In genomic region chr17:30497525-30498375, GRCm38 (mm10) we compare ENCODE assay signal across 9 mouse cellular contexts.
DNase-seq lines count a peak whose midpoint lies in the region; ATAC-seq and TF ChIP-seq lines count a peak whose summit lies in the region.
"Had no signal": no experiment of that assay in that cellular context is flagged by ENCODE, and none has a peak within 500 bp of the region (broad histone marks: within the 10 kb centered on the region; RNA-seq: fewer than 3 reads in every experiment).

No protein-coding gene starts in this region.

- H3K4me1 ChIP-seq in neural tube, embryonic 11.5 days (ENCODE audit: control insufficient read depth, insufficient read depth, low read length), result peaks cover 11% of the 10 kb centered on the region
- peaks cover 6% of the 10 kb centered on the region for H3K4me1 ChIP-seq in hindbrain, postnatal 0 days (ENCODE audit: insufficient read depth, low read length)
- H3K4me1 ChIP-seq in limb, embryonic 11.5 days (ENCODE audit: control insufficient read depth, insufficient read depth, low read length), result 0 out of 2 replicates have a peak, but pooled peaks cover 5% of the 10 kb centered on the region

- H3K4me2 ChIP-seq in neural tube, embryonic 11.5 days (ENCODE audit: low read depth), result no peak overlapping the region
- H3K4me2 ChIP-seq in hindbrain, postnatal 0 days (ENCODE audit: low read depth, low read length), result no peak overlapping the region
- H3K4me2 ChIP-seq in limb, embryonic 11.5 days (ENCODE audit: low read depth, severe bottlenecking), result no peak overlapping the region
- H3K4me2 ChIP-seq: limb, embryonic 15.5 days had no signal

- no peaks in the 10 kb centered on the region for H3K27me3 ChIP-seq in neural tube, embryonic 11.5 days (ENCODE audit: control insufficient read depth, insufficient read depth, low read length)
- no peaks in the 10 kb centered on the region for H3K27me3 ChIP-seq in hindbrain, postnatal 0 days (ENCODE audit: insufficient read depth, low read length)
- no peaks in the 10 kb centered on the region for H3K27me3 ChIP-seq in limb, embryonic 11.5 days (ENCODE audit: control insufficient read depth, insufficient read depth, low read length)
- H3K27me3 ChIP-seq: limb, embryonic 15.5 days had no signal

- DNase-seq in neural tube, embryonic 11.5 days (ENCODE audit: low spot score), result peak; percentile 48
- no peak for DNase-seq in neural tube, embryonic 10.5 days (ENCODE audit: extremely low spot score, low spot score)
- DNase-seq in hindbrain, postnatal 0 days (ENCODE audit: low spot score), result peak; percentile 58
- DNase-seq in limb, embryonic 11.5 days (ENCODE audit: low spot score), result peak; percentile 19
- peak; percentile 62 for DNase-seq in right cerebral cortex, postnatal 4 days
- no peak for DNase-seq in c-Kit-positive CD71-positive TER-119-positive erythroid progenitor cells, embryonic 14.5 days (ENCODE audit: low spot score)
- no peak for DNase-seq in adrenal gland, postnatal 10 days
- DNase-seq in heart, adult 8-10 months (ENCODE audit: low spot score), result no peak

- no peak for ATAC-seq in neural tube, embryonic 11.5 days (ENCODE audit: insufficient read depth, low FRiP score, low TSS enrichment)
- ATAC-seq in hindbrain, postnatal 0 days, result 0 out of 2 replicates have a peak, but pooled peaks have one; percentile 32
- ATAC-seq in limb, embryonic 11.5 days (ENCODE audit: insufficient number of reproducible peaks, low FRiP score, low TSS enrichment, low read depth), result no peak

- H3K36me3 ChIP-seq in neural tube, embryonic 11.5 days (ENCODE audit: control insufficient read depth, insufficient read depth, low read length), result no peaks in the 10 kb centered on the region
- no peaks in the 10 kb centered on the region for H3K36me3 ChIP-seq in hindbrain, postnatal 0 days (ENCODE audit: insufficient read depth, low read length)
- no peaks in the 10 kb centered on the region for H3K36me3 ChIP-seq in limb, embryonic 11.5 days (ENCODE audit: control insufficient read depth, insufficient read depth, low read length)
- H3K36me3 ChIP-seq: limb, embryonic 15.5 days had no signal

- WGBS in neural tube, embryonic 11.5 days, result 38% methylated on average over 11 of the region's 11 CpGs
- 27% methylated on average over 11 of the region's 11 CpGs for WGBS in hindbrain, postnatal 0 days
- WGBS in limb, embryonic 11.5 days, result 65% methylated on average over 11 of the region's 11 CpGs

- no peak for TF ChIP-seq CTCF in hindbrain, postnatal 0 days (IDR thresholded peaks at IDR 0.05; ENCODE audit: low read depth)

- H3K9me3 ChIP-seq in neural tube, embryonic 11.5 days (ENCODE audit: control insufficient read depth, low read length), result no peaks in the 10 kb centered on the region
- no peaks in the 10 kb centered on the region for H3K9me3 ChIP-seq in hindbrain, postnatal 0 days (ENCODE audit: low read length)
- H3K9me3 ChIP-seq in limb, embryonic 11.5 days (ENCODE audit: control insufficient read depth, low read length), result no peaks in the 10 kb centered on the region
- H3K9me3 ChIP-seq: limb, embryonic 15.5 days had no signal

- no peak overlapping the region for H3K4me3 ChIP-seq in neural tube, embryonic 11.5 days (ENCODE audit: low read depth, low read length)
- no peak overlapping the region for H3K4me3 ChIP-seq in hindbrain, postnatal 0 days (ENCODE audit: low read length)
- H3K4me3 ChIP-seq in limb, embryonic 11.5 days (ENCODE audit: low read depth, low read length), result no peak overlapping the region
- H3K4me3 ChIP-seq: limb, embryonic 15.5 days had no signal

- no peak overlapping the region for H3K9ac ChIP-seq in neural tube, embryonic 11.5 days (ENCODE audit: low read length)
- no peak overlapping the region for H3K9ac ChIP-seq in hindbrain, postnatal 0 days (replicated peaks; ENCODE audit: low read length)
- no peak overlapping the region for H3K9ac ChIP-seq in limb, embryonic 11.5 days (ENCODE audit: low read length)
- H3K9ac ChIP-seq: limb, embryonic 15.5 days had no signal

- H3K27ac ChIP-seq in neural tube, embryonic 11.5 days (ENCODE audit: low read depth, low read length), result peak overlapping the region; percentile 53; the same call in 1 of the 2 replicates
- H3K27ac ChIP-seq in hindbrain, postnatal 0 days, result peak overlapping the region; percentile 51; the same call in 1 of the 2 replicates
- no peak overlapping the region for H3K27ac ChIP-seq in limb, embryonic 11.5 days (replicated peaks; ENCODE audit: low read depth, low read length)
- H3K27ac ChIP-seq: limb, embryonic 15.5 days had no signal

Comparison
In these comparisons a context has a peak if more than half of its experiments do, and no peak if none do; other contexts are left out.
1. DNase-seq: peak in neural tube, embryonic 11.5 days (single experiment), hindbrain, postnatal 0 days (single experiment), limb, embryonic 11.5 days (single experiment) and right cerebral cortex, postnatal 4 days (single experiment); none in neural tube, embryonic 10.5 days (single experiment), c-Kit-positive CD71-positive TER-119-positive erythroid progenitor cells, embryonic 14.5 days (single experiment), adrenal gland, postnatal 10 days (single experiment) and heart, adult 8-10 months (single experiment).